Mouse (Mus musculus) spleen, embryonic (tissue): ENCODE results near the gene Rplp1.

Experiments
- CTCF ChIA-PET: fragments of 350-600 bp; sonication (Branson Sonifier 250); formaldehyde crosslinking; loops from one replicate; lab custom pipeline; 2022; lab: Charles Lee

Rplp1 gene

DNA sequence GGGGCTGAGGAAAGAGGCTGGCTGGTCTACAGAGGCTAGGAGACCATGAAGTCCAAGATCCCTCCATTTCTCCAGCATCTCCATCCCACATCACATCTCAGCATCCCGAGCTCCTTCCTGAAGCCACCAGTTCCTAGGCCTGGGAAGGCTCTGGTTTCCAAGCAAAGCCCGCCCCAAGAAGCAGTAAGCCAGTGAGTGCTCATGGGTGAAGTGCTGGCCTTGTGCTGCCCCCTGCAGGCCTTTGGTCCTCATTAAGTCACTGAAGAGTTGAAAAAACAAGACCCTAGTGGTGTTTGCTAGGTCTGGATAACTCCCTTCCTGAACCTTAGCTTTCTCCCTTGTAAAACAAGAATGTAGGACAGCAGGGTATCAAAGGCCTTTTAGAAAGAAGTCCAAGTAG, 35.5 kb downstream of the Rplp1 start:
- CTCF ChIA-PET = no interaction called here

GRCm38 (mm10) chr9:61877373-61878112, 36.8 kb downstream of the Rplp1 start:
- CTCF ChIA-PET = interaction anchor here (0.6 kb wide), 1 partner anchor 33 kb away, joined by 3 read pairs; no protein-coding TSS in a partner anchor

DNA sequence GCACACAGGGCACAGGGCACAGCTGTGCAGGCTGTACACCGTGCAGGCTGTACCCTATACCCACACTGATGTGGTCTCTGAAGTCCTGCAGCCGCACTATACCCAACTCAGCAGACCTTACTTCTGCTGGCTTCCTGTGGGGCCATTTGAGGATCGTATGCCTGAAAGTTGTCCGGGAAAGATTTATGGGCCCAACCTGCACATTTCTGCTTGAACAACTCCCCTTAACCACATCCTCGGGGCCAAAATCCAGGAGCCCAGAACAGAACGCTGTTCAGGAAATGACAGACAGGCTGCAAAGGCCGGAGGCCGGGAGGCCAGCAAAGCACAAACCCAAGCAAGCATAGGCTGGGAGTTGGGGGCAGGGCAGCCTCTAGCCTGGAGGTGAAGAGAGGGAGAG, 41.0 kb downstream of the Rplp1 start:
- CTCF ChIA-PET = interaction anchor here (0.7 kb wide), 1 partner anchor 320 kb away, joined by 14 read pairs; no protein-coding TSS in a partner anchor

- CTCF ChIA-PET = no interaction called here
Measured at GRCm38 (mm10) chr9:61872246-61872941, 41.9 kb downstream of the Rplp1 start.

DNA sequence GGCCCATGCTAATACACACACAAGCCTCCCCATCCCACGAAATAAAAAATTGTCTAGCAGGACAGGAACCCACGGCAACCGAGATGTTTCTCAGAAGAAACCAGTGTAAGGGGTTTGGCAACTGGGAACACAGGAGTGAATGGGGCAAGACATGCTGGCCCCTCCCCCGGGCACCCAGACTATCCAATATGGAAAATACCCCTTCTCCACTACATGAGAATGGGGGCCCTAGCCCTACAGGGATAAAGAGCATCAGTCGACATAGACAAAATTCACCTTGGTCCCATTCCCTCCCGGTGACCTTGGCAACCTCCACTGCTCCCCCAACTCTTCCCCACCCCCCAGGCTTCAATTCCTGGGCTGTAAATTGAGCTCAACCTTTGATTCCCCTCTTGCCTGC, 42.5 kb downstream of the Rplp1 start:
- CTCF ChIA-PET = no interaction called here

- CTCF ChIA-PET = no interaction called here
Measured at GRCm38 (mm10) chr9:61867659-61868058, 46.7 kb downstream of the Rplp1 start.
